Mouse (Mus musculus) liver (tissue): ENCODE measurements around the gene Ezh1.
A peak's percentile ranks its signal among the peaks of the same experiment; 100 is the strongest.

Experiments used
- DNase-seq: peaks from one replicate; pipeline ENCODE4 v3.0.0-alpha.2; 2020; ENCODE audit warnings: mixed read lengths

Ezh1 gene

DNA sequence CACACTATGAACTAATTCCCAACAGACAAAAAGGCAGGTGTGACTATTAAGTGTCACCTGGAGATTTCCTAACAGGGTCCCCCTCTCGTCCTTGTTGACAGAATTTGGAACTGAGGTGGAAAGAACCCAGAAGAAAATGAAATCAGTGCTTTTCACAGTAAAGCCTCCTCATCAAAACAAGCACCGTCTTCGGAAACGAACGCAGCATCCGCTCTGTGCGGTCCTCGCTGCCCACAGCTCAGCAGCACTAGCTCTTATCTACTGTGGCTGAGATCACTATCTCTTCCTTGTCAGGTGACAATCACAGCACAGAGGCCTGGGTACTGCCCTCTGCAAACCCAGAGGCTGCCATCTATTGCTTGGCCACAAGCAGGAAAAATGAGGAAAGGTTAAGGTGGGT is 30.1 kb downstream of the Ezh1 start:
- no peak for DNase-seq

DNA sequence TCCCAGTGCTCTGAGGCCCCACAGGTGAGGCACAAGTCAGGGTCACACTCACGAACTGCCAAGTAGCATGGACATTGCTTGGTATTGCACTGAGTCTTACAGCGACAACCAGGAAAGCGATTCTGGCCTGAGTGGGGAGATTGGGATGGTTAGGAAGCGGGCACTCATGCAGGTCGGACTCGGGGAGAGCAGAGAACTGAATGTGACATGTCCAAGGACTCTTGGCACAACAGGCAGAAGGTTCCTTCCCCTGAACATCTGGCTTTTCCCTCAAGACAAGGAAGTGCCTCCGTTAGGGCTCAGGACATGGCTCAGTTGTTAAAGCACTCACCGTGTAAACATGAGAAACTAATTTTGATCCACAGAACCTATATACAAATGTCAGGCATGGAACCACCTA is 30.7 kb downstream of the Ezh1 start:
- DNase-seq: no peak

DNA sequence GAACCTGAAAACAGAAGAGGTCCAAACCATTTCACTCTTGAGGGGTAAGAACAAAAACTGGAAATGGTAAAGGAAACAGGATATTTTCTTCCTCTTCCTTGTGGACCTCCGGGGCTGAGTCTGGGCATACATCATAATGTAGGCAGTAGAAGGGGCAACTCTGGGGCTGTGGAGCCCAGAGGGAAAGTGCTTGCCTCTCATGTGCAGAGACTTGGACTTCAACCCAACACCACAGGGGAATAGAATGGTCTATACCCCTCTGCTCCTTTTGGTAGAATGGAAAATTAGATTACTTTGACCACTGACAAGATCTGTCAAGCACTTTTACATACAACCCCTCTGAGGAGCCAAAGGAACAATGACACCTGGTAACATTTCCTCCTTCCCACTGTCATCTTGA is 31.2 kb downstream of the Ezh1 start:
- DNase-seq: no peak

DNA sequence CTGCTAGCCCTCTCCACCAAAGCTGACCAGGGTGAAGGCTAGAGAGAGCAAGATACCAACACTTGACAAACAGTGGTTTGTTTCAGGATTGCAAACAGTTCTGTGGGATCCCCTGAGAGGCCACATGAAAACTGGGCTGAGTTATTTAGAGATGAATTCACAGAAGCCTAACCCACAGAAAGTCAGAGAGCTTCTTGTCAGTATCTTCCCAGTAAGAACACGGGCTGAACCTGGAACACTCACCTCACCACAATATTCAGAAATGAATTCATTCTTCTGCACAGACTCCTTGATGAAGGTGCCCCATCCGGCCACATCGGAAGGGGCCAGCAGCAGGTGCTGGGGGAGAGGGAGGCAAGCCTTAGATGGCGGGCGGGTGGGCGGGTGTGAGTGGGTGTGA is 31.6 kb downstream of the Ezh1 start:
- DNase-seq: no peak

DNA sequence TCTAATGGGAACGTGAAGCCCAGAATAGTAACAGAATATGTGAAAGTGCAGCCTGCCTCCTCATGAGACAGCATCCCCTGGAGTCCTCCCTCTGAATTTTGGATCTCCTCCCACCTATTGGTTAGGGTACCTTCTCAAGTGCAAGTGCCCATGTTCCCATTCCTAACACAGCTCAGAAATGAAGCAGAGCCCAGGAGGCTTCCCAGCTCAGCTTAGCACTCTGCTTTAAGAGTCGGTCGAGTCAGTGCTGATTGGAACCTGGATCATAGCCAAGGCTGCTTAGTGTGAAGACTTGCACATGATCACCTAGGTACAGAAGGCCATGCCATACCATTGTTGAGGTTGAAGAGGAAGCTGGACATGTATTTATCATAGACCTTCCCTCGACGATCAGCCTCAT is 32.1 kb downstream of the Ezh1 start:
- DNase-seq: no peak

DNA sequence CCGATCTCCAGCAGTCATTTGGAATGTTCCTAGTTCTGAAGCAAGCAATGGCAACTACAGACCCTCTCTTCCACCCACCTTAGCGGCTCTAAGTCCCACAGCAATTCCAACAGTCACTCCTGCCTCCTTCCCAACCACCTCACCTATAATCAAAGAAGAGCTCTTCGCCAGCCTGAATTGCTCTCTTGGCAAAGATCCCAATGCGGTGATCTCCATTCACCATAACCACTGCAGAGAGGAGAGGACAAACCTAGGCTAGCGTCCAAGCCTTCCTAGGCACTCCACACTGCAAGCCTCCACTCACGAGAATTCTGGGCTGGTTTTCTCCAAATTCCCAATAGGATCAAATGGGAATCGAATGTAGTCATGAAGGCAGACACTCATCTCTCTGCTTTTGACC is 33.2 kb downstream of the Ezh1 start:
- no peak for DNase-seq

DNA sequence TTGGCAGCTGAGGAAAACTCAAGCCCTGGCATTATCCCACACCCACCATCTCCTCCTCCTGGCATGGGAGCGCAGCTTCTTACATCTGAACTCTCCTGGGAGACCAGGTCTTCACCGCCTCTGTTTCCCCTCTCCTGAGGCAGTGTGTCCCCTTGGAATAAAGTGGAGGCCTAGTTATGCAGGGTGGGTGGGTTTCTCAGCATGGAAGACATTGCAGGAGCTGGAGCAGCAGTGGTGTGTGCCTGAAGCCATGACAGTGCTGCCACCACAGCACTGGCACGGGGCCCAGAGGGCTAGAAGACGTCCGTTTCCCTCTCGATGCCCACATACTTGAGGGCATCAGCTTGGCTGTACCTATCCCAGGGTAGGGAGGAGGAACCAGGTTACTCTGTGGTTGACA is 33.6 kb downstream of the Ezh1 start:
- no peak for DNase-seq

DNA sequence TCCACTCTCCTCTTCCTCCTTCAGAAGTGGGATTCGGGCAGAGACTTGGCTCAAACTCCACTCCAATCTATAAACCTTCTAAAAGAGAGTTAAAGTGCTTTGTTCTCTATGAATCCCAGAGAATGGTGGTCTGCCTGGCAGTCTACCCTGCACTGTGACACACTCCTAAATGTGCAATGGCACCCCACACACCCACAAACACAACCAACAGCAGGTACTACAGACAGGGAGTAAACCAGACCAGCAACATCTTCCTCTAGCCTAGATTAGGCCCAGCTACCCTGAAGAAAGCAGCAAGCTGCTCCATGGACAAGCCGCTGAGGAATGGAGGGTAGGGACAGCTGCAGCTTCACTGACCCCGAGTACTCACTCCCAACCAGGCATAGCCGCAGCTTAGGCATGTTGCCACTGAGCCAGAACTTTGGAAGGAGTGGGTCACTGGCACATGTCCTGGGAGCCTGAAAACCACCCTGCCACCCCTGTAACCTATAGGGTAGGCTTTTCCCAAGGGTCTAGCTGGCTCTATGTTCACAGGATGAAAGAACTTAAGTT is 34.3 kb downstream of the Ezh1 start:
- no peak for DNase-seq

DNA sequence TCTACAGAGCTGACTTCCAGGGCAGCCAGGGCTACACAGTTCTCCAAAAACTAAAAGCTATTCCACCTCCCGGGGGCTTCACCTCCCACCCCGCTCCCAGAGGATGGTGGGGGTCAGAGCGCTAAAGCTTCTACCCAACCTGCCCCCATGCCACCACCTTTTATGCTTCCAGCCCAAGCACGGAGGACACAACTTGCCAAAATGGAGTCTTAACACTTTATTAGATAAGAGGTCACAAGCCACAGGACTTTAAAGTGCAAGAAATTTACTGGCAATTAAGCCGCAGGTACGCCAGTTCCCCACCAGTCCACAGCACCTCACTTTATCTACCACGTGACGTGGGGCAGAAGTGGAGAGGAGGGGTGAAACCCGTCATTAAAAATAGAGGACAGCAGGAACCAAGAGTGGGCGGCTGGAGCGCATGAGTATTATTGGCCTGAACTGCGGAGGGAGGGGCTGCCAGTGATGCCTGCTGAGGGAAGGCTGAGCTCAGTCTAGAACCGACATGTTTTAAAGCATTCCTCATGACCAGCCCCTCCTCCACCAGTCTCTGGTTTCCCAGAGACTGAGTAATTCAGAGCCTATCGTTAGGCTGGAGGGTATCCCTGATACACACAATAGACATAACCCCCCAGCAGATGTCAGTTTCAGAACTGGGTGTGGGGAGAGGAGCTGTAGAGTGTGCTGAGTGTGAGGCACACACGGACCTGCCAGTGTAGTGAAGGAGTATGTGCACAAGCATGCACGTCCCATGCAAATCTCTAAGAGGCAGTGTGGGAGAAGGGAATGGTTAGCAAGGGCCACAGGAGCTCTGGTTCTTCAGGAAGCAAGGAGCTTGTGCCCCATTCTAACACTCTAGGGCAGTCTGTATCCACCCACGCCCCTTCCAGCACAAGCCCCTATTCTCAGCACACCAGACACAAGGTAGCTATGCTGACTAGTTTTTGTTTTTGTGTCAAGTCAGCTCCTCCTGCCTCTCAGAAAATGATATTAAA is 35.1 kb downstream of the Ezh1 start:
- peak; percentile 29 for DNase-seq

DNA sequence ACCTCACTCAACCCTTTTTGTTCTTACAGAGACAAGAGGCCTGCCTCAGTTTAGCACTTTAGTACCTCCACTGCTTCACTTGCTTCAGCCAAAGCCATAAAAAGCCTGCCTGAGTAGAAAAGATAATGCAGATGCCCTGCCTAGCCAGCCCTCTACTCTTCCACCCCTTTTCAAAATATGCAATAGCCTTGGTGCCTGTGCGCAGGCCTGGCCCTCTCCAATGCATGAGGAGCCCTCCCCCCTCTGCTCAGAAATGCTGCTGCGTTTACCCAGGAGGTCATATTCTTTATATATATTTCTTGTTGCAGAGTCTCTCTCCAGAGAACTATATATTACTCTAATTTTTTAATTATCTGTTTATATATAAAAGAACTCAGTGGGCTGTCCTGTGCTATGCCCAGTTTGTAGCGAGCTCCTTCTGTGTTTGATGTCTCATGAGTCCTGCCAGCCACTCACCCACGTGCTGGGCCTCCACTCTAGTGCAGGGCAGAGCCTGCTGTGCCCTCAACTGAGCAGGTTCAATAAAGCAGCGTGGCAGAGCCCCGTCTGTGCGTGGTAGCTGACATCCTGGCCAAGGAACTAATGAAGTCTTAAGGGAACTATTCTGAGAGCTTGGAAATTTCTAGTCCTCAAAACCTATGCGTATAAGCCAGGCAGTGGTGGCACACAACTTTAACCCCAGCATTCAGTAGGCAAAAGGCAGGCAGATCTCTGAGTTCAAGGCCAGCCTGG is 35.9 kb downstream of the Ezh1 start:
- peak; percentile 32 for DNase-seq

DNA sequence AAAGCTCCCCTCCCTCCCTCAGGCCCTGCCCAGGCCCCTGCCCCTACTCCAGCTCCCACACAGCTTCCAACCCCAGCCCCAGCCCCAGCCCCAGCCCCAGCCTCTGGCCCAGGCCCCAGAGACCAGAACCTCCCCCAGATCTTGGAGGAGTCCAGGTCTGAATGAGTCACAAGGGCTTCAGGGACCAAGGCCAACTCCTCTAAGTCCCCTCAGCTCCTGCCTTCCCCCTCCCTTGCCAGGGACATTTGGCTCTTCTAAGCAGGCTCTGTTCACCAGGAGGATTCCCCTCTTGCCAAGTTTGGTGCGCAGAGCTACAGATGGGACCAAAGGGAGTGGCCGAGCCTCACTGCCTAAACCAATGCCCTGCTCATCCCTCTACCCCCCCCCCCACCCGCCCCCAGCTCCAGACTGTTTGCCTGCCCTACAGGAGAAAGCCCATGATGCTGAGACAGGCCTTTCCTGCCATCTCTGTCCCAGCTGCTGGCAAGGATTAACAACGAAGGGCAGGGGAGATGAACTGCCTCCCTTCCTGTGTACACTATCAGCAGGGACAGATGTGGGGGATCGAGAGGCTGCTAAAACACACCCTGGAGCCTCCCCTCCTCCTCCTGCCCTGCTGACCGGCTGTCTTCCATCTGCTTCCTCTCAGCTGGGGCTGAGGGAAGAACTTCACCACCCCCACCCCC is 36.6 kb downstream of the Ezh1 start:
- peak; percentile 86 for DNase-seq

DNA sequence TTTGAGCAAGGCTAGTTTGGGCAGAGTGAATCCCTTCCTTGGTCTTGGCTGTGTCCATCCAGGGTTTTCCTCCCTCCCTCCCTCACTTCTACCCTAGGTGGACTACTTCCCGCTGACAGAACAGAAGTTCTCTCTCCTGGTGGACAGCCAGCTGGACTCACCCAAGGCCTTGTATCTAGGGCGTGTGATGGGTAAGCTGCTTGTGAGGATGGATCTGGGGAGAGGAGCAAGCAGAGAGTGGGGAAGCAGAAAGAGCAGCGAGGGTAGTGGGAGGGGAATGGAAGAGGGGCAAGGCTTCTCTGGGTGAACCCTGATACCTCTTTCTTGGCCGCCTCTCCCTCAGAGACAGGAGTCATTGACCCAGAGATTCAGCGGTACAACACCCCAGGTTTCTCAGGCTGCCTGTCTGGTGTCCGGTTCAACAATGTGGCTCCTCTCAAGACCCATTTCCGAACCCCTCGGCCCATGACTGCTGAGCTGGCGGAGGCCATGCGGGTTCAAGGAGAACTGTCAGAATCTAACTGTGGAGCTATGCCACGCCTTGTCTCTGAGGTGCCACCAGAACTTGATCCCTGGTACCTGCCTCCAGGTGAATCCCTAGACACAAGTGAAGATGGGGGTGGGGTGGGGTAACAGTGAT is 38.0 kb downstream of the Ezh1 start:
- DNase-seq: no peak

DNA sequence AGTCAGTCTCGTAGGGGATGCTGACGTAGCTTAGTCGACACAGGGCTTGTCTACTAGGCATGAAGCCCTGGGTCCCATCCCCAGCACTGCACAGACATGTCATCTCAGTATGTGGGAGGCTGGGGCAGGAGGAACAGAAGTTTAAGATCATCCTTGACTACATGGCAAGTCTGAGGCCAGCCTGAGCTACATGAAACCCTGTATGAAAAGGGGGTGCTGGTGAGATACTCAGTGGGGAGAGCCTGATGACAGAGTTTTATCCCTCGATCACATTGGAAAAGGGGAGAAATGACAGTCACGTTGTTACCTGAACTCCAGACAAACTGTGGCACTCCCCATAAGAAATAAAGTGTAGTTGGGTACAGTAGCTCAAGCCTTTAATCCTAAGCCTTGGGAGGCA is 38.7 kb downstream of the Ezh1 start:
- no peak for DNase-seq

DNA sequence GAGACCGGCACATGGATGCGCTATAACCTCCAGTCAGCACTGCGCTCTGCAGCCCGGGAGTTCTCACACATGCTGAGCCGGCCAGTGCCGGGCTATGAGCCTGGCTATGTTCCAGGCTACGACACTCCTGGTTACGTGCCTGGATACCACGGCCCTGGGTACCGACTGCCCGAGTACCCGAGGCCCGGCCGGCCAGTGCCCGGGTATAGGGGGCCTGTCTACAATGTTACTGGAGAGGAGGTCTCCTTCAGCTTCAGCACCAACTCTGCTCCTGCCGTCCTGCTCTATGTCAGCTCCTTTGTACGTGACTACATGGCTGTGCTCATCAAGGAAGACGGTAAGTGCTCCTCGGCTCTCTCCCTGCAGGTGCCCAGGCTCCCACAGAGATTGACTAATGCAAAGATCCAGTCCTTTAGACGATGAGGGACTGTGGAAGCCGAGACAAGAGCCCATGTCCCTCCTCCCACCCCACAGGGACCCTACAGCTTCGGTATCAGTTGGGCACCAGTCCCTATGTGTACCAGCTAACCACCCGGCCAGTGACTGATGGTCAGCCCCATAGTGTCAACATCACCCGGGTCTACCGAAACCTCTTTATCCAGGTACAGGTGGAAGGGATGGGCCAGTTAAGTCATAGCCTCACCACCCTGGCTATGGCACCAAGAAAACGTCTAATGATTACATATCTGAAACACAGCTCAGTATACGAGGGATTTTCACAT is 39.6 kb downstream of the Ezh1 start:
- no peak for DNase-seq

DNA sequence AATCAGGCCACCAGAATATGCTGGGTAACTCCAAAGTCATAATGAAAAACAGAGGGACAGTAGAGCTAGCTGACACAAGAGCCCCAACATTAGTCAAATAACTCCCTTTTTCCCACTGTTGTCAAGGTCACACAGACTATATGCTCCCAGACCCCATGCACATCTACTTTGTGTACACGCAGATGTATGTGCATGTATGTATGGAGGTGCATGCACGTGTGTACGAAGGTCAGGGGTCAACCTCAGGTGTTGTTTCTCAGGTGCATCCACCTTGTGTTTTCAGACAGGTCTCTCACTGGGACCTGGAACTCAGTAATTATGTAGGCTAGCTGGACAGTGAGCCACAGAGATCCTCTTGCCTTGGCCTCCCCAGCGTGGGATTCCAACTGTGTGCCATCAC is 40.8 kb downstream of the Ezh1 start:
- DNase-seq: no peak

DNA sequence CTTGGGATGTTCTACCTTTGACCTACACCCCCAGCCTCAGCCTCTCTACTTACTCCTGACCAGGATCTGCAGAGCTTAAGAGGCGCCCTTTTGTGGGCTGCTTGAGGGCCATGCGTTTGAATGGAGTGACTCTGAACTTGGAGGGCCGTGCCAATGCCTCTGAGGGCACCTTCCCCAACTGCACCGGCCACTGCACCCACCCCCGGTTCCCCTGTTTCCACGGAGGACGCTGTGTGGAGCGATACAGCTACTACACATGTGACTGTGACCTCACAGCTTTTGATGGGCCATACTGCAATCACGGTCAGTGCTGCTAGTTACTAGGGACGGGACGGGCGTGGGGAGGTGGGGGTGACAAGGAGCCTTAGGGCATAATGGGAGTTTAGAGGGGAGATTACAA is 41.3 kb downstream of the Ezh1 start:
- DNase-seq: no peak

DNA sequence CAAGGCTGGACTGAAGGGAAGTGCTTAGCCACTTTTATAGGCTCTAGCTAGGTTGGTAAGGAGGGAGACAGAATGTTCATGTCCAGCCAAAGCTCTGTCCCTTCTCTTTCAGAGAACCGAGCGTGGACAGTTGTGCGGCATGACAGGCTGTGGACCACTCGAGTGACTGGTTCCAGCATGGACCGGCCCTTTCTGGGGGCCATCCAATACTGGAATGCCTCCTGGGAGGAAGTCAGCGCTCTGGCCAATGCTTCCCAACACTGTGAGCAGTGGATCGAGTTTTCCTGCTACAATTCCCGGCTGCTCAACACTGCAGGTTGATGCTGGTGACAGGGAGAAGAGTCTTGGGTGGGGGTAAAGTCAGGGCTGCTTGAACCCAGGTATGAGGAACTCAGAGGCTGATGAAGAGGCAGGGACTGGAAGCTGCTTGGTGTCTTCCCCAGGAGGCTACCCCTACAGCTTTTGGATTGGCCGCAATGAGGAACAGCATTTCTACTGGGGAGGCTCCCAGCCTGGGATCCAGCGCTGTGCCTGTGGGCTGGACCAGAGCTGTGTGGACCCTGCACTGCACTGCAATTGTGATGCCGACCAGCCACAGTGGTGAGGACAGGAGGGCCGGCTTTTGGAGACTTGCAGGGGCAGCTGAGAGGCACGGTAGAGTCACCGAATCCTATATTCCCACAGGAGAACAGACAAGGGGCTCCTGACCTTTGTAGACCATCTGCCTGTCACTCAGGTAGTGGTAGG is 43.3 kb downstream of the Ezh1 start:
- DNase-seq: no peak

DNA sequence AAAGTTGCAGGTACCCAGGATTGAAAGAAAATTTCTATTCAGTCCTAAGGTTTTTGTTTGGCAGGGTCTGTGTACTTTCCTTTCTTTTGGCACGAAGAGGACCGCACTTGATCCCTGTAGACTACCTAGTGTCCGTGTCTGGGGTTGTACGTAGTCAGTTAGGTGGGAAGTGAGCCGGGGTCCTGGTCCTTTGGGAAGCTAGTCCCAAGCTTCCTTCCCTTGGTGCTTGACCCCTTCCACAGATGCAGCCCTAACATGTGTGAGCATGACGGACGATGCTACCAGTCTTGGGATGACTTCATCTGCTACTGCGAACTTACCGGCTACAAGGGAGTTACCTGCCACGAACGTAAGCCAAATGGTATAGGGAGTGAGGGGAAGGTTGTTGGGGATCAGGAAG is 44.3 kb downstream of the Ezh1 start:
- DNase-seq: no peak

DNA sequence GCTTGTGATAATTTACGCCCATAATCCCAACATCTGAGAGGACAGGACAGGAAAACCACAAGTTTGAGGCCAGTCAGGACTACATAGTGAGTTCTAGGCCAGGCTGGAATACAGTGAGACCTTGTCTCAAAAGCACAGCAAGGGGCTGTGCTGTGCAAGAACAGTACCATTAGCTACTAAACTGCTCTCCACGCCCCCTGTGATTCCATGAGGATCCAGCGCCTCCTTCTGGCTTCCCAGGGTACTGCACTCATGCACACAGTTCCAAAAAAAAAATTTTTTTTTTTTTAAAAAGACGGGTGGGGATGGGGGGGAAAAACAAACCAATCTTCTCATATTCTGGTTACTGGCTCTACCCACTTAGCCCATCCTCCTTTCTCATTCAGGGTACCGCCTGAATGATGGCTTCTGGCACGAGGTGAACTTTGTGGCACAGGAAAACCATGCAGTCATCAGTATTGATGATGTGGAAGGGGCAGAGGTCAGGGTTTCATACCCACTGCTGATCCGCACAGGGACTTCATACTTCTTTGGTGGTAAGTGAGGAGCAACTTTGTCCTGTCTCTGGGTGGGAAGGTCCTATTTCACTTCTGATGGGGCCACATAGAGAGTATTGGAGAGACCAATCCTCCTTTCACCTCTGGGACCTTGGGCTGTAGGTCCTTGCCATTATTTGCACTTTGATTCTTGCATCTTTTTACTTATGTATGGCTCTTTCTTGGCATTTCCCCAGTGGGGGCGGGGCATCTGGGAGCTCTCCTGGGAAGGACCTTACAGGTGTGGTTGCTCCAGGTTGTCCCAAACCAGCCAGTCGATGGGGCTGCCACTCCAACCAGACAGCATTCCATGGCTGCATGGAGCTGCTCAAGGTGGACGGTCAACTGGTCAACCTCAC is 45.2 kb downstream of the Ezh1 start:
- DNase-seq: peak; percentile 77

DNA sequence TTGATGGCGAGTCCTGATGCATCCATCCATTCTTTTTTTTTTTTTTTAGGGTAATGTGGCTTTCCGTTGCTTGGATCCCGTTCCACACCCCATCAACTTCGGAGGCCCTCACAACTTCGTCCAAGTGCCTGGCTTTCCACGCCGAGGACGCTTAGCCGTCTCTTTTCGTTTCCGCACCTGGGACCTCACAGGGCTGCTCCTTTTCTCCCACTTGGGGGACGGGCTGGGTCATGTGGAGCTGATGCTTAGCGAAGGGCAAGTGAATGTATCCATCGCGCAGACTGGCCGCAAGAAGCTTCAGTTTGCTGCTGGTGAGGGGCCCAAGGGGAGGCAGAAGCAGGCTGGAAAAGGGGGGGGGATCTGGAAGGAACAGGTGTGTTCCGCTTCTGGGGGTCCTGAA is 46.0 kb downstream of the Ezh1 start:
- DNase-seq: no peak
